Mouse (Mus musculus) cerebellum, postnatal 36 days (tissue): ENCODE data around the gene Slc28a2.
"Not testable (repeated sequence)": the region's sequence is repeated elsewhere in the genome, so short reads cannot be mapped to it uniquely, and the experiment has no call there.

Experiments
- DNase-seq, 2 experiments: peaks; one replicate each; pipeline ENCODE4 v3.0.0; 2021 to 2022; ENCODE audit warnings: mixed read lengths in 2 of 2

Slc28a2 gene

DNA sequence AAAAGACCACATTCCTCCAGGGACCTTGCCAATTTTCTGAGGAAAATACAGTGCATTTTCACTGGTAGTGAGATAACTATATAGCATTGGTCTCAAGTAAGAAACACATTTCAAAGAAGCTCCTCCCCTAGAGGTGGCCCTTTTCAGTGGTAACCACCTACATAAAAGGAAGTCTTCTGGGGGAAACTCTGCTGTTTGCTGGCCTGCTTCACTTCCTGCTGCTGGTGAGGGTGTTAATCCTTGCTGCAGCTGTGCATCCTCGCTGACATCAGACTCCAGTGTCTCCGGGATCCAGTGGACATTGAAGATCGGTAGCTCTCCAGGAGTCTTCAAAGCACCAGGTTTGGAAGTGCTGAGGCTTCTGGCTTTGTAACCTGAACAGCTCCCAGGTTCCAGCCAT is at the start of gene Slc28a2:
TSS of gene Slc28a2 (plus strand) at position 278 of the 400 bp plus-strand sequence.
- not testable (repeated sequence) for DNase-seq

DNA sequence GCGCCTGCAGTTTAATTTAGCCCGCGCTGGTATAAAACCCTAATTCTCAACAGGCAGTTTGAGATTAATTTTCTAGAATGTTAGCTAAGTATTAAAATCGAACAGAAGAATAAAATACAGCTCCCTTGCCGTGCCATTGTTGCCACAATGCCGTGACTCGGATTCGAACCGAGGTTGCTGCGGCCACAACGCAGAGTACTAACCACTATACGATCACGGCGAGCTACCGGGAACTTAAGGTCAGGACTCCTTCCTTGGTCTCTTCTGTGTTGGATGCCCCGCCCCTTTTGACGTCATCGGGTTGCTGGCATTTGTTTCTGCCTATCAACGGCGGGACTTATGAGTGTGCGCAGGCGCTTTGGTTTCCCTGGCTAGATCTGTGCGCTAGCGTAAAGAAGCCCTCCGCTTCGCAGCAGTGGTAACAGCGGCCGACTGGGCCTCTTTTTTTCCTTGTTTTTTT is 49.0 kb upstream of the Slc28a2 start:
- peak; percentile 95 to 99 for DNase-seq

DNA sequence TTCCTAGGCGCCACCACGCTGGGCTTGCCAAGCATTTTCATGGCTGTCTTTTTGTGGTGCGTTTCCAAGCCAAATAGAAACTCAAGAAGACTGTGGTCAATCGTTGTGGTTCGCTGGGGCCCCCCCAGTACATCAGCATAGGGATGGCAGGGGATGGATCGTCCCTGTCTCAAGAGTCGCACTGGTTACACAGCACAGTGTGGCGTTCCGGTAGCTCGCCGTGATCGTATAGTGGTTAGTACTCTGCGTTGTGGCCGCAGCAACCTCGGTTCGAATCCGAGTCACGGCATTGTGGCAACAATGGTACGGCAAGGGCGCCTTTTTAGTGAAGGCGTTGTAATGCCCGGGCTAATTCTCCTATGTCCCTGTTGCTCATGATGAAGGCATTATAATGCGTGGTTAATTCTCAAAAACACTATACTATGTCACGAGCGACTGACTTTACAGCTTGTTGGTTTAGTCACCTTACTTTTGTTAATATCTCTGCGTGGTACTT is 48.5 kb upstream of the Slc28a2 start:
- DNase-seq = peak; percentile 73 to 77

DNA sequence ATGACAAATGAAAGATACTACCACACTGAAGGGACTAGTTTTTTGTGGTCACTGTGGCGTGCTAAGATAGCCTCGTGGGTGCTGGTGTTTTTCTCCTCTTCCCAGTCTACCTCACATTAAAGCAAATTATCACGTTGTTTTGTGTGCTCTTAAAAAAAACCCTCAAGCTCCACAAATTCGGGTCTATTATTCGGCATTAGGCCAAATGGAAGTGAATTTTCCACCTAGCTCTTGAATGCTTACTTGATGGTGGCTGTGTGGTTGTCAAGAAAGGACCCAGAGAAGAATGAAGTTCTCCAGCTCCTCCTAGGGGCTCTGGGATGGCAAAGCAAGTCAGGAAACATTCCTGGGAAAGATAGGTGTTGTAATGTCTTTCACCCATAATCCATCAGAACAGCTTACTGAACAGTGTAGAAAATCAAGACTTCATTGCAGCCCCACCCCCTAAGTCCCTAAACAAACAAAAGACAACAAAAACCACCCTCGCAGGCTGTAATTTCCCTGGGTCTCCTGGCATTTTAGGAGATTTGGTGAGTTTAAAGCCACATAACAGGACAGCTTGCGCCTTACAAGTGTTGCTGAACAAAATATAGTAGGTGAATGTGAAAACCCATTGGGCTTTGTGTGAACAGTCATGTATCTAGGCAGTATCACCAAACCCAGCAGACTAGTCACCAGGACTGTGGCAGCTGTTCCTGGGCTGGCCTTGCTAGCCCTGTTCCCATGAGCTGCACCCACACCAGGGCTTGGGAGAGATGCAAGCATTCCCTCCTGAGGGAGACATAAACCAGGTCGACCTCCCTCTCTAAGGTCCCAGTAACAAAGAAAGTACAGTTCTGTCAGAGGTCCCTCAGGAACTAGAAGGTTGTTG is 47.6 kb upstream of the Slc28a2 start:
- peak in 1 of 2 experiments; percentile 52 for DNase-seq

DNA sequence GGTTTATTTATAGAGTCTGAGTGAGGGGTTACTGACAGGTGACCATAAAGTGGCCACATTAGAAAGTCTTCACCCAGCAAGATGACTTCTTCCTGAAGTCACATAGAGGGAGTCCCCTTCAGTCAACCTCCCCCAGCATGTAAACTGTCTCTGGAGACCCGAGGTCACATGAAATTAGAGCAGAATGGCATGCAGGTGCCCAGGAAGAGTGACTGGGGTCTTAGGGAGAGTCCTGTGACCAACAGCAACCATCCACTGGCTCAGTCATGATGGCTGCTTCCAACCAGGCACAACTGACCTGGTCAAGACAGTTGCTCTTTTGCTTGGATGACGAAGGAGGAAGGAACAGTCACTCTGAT is 47.0 kb upstream of the Slc28a2 start:
- no peak for DNase-seq

DNA sequence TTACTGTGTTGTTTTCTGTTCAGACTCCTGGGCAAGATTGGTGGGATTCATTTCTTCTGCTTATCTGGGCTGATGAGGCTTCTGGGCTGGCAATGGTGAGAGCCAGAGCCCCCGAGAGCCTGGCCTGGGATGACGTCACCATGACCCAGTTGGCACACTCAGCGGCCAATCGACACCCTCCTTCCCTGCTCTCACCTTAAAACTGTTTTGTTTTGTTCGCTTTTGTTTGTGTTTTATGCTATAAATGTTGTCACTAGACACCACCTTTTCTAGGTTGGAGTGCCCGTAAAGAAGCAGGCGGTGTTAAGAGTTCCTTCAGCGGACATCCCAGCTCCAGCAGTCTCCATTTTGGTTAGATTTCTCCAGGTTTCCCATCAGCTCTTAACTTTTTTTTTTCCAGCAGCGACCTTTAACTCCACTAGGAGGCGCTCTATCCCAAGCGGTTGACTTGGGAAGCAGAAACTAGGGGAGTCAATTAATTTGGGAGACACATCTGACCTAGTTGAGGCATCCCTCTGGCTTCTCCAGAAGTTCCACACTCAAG is 45.4 kb upstream of the Slc28a2 start:
- peak; percentile 68 to 72 for DNase-seq

DNA sequence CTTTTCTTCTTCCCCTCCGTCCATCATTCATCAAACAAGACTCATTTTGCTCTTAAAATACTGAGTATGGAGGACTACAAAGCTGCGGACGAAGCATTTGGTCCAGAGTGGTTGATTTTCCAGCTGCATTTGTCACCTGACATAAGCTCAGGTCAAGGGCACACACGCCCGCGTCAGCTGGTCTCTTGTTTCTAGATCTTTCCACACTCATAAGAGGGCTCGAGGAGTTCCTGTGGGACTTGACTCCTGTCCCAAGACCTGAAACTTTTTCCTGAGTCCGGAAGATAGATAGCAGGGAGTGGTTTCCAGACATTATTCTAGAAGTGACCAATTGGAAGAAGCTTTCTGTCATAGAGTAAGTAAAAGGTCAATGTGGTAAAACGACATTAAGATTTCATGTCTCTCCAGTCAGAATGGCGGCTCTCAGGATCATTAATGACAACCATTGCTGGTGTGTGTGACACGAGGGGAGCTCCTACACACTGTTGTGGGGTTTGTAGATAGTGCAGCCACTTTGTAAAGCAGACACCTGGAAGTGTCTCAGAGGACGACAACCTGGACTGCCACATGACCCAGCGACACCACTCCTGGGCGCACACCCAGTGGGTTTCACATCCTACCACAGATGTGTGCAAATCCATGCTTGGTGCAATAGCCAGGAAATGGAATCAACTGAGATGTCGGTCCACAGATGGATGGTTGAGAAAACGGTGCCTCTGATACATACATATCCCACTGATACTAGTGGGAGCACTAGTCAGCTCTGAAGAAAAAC is 44.8 kb upstream of the Slc28a2 start:
- DNase-seq = no peak

DNA sequence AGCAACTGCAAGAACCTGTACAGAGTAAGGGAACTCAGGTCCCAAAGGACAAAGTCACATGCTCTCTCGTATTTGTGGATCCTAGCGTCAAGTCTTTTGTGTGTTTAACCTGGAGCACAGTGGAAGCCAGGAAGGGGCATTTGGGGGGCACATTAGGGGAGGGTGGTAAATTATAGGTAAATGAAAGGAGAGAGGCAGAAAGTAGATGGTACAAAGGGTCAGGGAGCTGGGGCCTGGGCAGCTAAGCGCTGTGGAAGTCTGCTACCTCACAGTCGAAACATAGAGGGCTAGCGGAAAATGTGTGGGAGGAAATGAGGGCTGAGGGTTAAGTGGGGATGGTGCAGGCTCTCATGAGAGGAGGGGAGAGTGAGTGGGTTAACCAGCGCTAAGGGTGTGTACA is 44.2 kb upstream of the Slc28a2 start:
- no peak for DNase-seq

DNA sequence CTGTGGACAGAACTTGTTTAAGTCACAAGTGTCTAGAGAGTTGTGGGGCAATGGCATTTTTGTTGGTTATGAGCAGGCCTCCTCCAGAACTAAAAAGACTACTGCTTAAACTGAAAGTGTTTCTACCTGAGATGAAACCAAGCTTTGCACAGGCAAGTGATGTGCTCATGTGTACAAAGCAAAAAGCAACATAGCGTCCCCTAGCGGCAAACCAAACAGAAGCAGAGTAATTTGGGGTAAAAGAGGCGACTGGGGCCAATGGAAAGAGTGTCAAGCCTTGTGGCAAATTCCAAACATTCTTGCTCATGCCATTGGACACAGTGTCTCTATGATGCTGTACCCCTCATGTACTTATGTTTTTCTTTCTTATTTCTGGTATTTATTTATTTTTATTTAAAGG is 41.2 kb upstream of the Slc28a2 start:
- DNase-seq = no peak

DNA sequence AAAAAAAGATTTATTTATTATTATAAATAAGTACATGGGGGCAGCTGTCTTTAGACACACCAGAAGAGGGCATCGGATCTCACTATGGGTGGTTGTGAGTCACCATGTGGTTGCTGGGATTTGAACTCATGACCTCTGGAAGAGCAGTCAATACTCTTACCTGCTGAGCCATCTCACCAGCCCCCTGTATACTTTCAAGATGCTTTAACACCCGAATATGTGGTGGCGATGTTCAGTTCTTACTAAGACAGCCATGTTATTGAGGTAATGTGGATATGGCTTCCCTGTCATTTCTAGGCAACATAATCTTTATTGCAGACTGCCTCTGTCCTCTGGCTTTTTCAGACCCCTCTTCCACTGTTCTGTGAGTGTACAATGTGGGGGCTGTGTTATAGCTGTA is 39.1 kb upstream of the Slc28a2 start:
- not testable (repeated sequence) for DNase-seq

DNA sequence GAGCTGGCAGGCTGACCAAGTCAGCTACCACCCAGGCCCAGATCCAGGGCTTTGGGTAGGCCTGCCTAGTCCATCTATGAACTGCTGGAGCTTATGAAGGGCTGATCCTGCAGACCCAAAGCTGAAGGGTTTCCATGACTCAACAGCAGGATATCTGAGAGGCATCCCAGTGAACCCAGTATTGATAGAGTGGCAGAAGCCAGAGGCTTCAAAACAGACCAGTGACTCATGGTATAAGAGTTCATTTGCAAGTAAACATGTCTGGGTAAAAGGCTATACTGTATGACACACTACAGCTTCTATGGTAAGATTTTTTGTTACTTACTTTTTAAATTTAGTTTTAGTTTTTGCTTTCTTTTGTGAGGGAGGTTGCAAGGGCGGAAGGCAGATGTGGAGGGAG is 30.1 kb upstream of the Slc28a2 start:
- no peak for DNase-seq

DNA sequence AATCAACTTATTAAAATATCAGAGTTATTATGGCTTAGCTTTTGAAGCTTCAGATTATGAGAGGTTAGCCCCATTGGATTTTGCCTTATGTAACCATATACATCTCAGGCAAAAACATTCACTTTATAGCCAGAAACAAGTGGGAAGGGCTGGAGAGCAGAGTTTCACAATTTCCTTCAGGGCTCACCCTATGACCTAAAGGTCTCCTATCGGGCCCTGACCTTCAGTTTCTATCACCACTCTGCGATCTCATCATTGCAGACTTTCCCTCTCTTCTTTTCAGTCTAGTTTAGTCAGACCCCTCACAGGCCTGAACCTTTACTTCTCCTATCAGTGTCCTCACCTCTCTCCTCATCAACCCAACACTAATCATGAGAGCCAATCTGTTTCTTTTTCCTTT is 18.7 kb upstream of the Slc28a2 start:
- DNase-seq = no peak

DNA sequence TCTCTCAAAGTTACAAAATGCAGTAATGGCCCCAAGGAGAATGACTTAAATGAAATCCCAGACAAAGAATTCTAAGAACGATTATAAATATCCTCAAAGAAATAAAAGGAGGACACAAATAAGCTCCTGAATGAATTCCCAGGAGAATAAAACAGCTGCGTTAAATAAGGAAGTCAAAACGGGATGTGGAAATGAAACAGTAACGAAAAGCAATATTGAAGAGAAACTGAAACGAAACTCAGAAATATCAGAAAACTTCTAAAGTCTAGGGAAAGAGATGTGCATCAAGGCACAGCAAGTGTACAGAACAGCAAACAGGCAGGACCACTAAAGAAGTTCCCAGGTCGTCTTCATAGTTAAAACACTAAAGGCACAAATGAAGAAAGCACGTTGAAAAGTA is 17.3 kb upstream of the Slc28a2 start:
- no peak for DNase-seq

DNA sequence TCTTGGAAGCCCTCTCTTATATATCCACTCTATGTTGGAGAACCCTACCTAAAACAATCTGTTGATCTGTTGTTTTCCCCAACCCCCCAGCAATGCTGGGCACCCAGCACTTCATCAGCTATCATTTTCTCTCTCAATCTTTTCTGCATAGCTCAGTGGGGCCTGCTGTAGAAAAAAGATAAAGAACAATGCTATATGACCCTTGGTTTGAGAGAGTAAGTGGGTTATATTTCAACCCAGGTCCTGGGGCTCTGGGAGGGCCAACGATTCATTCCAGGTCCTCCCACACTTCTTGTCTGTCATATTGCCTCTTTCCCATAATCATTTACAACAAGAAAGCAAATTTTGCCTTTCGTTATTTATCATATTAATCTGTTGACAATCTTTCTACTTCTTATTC is 368 bp downstream of the Slc28a2 start:
- DNase-seq = not testable (repeated sequence)

DNA sequence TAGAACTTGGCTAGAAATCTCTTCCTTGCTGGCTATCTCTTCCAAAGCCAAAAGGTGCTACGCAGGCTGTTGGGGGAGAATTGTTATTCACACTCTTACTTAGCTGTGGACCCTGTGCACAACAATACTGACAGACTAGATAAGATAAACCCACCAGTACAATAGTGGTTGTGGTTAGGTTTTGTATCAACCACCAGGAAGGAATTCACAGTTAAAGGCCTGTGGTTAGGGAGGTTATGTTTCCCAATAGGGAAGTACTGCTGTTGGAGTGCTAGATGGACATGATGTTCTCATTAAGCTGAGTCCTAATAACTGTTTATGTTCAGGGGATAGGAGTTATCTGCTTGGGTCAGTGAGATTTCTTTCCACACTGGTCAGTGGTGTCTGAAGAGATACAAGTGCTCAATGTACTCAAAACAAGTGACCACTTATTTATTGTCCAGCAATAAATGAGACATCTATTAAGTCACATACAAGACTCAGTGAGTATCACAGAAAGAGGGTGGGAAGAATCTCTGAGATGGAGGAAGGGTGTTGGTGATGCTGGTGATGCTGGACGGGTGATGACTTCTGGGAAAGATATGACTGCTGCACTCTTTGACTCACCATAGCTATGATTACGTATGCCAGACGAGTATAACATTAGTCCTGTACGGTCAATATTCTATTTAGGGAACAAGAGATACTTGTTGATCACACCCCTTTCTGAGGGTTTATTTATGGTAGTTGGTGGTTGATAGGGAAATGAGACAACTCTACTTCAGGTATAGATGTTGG is 12.6 kb downstream of the Slc28a2 start:
- not testable (repeated sequence) for DNase-seq

DNA sequence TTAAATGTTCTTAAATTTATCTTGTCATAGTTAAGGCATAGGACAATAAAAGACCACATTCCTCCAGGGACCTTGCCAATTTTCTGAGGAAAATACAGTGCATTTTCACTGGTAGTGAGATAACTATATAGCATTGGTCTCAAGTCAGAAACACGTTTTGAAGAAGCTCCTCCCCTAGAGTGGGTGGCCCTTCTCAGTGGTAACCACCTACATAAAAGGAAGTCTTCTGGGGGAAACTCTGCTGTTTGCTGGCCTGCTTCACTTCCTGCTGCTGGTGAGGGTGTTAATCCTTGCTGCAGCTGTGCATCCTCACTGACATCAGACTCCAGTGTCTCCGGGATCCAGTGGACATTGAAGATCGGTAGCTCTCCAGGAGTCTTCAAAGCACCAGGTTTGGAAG is 14.2 kb downstream of the Slc28a2 start:
- DNase-seq = not testable (repeated sequence)

DNA sequence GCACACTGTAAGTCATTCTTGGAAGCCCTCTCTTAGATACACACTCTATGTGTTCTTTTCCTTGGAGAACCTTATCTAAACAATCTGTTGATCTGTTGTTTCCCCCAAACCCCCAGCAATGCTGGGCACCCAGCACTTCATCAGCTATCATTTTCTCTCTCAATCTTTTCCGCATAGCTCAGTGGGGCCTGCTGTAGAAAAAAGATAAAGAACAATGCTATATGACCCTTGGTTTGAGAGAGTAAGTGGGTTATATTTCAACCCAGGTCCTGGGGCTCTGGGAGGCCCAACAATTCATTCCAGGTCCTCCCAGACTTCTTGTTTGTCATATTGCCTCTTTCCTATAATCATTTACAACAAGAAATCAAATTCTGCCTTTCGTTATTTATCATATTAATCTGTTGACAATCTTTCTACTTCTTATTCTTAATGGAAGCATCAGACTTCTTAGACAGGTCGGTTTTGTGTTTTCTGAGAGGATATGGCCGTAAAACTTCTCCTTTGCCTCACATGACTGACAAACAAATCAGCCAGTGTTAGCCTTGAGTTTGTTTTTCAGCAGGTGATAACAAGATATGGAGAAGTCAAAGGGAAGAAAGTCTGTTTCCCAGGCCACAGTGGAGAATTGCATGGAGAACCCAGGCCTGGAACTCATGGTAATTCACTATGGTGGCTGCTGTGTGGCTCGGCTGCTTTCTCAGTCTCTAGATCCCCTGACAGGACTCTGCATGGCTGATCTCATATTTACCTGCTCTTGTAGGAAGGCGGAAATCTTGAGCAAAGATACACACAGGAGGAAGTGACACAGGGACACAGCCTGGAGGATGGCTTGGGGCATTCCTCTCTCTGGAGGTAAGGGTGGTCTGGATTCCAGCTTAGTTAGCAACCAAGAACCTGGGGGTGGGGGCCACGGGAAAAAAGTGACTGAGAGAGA is 15.0 kb downstream of the Slc28a2 start:
- DNase-seq = no peak

DNA sequence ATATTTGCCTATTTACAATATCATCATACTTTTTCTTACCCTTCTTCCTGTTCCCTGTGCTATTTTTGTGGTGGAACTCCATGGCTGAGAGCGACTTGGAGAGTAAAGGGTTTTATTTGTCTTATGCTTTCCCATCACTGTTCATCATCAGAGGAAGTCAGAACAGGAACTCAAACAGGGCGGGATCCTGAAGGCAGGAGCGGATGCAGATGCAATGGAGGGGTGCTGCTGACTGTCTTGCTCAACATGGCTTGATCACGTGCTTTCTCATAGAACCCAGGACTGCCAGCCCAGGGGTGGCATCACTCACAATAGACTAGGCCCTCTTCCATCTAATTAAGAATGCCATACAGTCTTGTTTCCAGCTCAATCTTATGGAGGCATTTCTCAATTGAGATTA is 24.1 kb downstream of the Slc28a2 start:
- DNase-seq = no peak

DNA sequence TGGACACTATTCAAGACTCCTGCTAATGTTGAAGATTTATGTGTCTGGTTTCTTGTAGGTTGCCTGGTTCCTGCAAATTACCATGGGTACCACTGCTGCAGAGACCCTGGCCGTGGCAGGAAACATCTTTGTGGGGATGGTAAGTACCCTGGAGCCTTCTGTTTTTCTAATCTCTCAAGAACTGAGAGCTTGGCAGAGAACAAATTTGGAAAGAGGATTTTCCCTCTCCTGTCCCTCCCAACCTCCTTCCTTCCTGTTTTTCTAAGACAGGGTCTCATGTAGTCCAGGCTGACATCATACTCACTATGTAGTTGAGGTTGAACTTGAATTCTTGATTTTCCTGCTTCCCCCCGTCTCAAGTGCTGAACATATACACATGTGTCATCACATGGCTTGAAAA is 26.1 kb downstream of the Slc28a2 start:
- no peak for DNase-seq

DNA sequence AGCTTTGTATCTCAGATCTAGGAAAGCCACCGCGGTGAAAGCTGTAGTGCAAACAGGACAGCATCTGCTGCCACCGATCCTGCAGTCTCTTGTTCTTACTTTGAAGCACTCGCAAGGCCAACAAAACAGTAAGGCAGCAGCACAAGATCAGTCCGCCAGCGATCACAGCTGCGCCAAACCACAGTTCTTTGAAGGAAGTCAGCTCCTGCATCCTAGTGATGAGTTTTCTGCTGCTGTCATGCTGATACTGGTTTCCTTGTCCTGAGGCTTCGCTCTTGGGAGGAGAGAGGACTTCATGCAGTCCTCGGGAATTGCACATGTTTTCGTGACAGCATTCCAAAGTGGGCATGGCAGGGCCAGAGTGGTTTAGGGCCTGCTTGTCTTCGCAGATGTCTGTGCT is 40.6 kb downstream of the Slc28a2 start:
- peak in 1 of 2 experiments; percentile 4 for DNase-seq

DNA sequence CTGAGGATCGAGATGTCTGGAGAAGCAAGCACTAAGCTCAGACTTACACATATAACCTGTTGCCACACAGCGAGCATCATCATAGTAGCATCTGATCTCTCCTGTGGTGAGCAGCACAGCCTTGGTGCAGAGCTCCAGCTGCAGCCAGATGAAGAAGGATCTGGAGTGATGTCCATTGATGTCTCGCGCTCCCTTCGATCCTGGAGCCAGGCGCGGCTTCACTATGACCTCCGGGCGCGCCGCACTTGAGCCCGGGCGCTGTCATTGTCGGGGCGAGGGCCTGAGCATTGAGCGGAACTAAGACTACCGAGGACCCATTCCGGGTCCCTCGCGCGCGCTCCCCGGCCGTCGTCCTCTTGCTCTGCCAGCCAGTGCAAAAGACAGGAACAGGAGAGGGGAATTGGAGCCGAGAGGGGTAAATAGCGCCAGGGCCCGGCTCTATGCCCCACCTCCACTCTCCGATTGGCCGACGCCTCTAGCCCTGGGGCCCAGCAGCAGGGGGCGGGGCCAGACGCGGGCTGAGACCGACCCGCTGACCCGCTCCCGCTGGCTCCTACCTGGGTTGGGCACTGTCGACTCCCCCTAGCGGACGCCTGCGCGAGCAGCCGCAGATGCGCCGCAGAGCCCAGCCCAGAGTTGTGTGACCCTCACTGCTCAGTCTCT is 41.2 kb downstream of the Slc28a2 start:
- DNase-seq = peak; percentile 87 to 93
